Mouse (Mus musculus): ENCODE measurements around the gene Farsa.

Farsa gene

GRCm38 (mm10) chr8:84834866-84835855, 21.6 kb upstream of the Farsa start:
- no peak for DNase-seq (ENCODE audit: low spot score in 2 of 2)

- DNase-seq (ENCODE audit: low spot score in 2 of 2): no peak
These were observed 19.5 kb upstream of the Farsa start for GRCm38 (mm10) chr8:84837149-84837911.

DNA sequence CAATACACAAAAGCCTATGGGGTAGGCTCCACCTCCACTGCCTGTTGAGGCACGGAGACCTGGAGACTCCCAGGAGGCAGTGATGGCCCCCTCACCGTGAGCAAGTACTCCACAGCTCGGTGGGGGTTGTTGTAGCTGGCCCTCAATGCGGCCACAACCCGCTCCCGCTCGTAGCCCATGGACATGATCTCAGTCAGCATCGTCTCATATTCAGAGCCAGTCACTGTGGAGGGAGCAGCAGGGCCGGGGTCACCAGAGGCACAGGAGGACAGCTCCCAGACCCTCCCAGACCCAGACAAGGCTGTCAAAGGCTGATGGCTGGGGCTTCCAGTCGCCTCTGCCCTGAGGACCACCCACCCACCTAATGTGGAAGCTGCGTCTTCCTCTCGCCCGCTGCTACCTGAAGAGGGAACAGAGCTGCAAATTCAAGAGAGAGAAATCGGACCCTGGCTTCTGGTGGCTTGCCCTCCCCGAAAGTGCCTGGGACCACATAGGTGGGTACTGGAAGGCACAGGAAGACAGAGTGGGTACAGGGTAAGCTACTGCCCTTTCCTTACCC, 18.8 kb upstream of the Farsa start:
- DNase-seq (ENCODE audit: low spot score in 2 of 2): no peak

DNA sequence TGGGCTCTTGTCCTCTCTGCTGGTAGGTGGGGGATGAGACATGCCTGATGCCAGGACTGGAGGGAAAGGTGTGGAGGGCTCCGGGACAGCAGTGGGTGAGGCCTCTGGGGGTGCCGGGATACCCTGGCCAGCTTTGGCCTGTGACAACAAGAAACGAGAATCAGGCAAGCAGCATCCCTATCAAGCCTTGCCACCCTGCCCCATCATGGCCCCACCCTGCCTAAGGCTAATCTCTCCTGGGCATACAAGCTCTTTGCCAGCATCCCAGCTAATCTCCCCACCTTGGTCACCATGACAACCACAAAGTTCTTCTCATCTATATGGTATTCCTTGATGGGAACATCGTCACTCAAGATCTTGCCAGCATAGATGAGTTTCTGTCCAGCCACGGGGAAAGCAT, 18.3 kb upstream of the Farsa start:
- no peak for DNase-seq (ENCODE audit: low spot score in 2 of 2)

DNA sequence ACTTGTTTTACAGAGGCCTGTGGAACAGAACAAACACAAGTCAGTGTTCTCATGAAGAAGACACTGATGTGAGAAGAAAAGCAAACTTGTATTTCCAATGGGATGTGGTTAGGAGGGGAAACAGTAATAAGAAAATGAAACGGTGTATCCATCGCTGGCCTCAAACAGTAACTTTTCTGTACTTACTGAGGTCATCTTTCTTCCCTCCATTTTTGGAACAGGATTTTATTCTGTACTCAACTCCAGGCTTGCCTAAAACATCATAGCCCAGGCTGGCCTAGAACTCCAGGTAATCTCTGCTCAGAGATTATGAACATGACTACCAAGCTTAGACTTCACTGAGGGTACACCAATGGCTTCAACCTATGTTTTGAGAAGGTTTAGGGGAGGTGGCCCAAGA, 17.4 kb upstream of the Farsa start:
- DNase-seq (ENCODE audit: low spot score in 2 of 2): no peak

- no peak for DNase-seq (ENCODE audit: low spot score in 2 of 2)
These were observed 16.9 kb upstream of the Farsa start for GRCm38 (mm10) chr8:84839875-84840247.

GRCm38 (mm10) chr8:84840248-84840999, 16.4 kb upstream of the Farsa start, which contains the start of gene Rad23a:
Gene Rad23a (minus strand): TSS chr8:84840665.
- peak; percentile 89 for DNase-seq (ENCODE audit: low spot score in 2 of 2)

DNA sequence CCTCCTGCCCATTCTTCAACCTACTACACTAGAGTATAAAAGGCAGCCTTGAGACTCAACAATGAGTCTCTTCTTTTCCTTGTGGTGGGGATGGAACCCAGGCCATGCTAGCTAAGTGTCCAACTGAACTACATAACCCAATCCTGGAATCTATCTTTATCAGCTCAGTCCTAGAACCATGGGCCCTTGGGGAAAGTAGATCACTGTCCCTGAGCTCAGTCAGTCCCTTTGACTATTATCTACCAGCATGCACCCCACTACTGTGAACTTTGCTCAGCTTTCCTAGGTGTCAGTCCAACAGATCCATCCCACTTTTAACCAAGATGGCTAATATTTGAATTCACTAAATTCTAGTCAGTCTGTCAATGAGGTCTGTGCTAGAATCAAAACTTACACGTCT, 15.3 kb upstream of the Farsa start:
- no peak for DNase-seq (ENCODE audit: low spot score in 2 of 2)

DNA sequence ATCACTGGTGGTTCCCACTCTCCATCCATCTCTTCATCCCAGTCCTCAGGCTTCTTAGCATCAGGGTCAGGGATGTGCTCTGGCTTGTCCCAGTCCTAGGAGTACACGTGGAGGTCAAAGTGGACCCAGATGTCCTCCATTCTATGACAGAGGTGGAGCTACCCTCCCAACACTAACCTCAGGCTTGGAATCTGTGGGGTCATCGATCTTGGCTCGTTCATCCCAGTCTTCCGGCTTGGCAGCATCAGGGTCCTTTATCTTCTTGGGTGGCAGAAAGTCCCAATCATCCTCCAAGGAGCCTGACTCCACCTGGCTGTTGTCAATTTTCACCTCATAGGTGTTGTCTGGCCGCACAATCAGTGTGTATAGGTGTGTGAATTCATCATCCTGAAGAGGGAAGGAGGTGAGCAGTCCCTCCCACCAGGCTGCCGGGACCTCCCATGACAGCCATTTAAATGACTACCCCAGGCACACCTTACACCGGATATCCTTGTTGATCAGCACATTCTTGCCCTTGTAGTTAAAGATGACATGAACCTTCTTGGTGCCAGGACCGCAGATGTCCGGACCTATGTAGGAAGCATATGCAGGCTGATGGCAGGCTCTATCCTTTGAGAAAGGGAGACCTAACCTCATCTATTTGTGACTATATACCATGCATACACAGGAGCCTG, 12.3 kb upstream of the Farsa start:
- DNase-seq (ENCODE audit: low spot score in 2 of 2): no peak

DNA sequence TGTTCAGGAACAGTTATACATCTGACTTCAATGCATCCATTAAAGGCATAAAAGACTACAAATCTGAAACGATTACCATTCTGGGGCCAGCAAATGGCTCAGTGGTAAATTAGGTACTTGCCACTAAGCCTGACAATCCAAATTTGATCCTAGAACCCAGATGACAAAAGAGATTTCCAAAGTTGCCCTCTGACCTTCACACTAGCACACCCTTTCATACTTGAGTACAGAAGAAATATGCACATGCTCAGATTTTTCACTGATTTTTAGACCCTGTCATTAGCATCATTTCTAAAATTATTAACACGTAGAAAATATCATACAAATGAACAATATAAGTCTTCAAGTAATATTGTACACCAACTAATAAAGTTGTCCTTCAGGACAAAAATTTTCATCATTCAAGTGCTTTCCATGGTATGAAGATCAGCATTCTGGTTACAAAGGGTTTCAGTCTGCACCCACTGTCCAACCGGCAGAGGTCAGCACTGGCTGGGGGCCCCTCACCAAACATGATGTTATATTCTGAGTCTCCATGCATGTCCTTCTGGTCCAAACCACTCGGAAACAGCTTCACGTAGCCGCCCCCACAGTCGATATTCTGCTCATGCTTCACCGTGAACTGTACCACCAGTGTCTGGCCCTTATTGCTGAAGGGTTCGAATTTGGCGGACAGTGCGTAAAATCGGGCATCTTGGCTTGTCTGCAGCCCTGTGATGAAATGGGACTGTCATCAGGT, 11.3 kb upstream of the Farsa start:
- DNase-seq (ENCODE audit: low spot score in 2 of 2): no peak

DNA sequence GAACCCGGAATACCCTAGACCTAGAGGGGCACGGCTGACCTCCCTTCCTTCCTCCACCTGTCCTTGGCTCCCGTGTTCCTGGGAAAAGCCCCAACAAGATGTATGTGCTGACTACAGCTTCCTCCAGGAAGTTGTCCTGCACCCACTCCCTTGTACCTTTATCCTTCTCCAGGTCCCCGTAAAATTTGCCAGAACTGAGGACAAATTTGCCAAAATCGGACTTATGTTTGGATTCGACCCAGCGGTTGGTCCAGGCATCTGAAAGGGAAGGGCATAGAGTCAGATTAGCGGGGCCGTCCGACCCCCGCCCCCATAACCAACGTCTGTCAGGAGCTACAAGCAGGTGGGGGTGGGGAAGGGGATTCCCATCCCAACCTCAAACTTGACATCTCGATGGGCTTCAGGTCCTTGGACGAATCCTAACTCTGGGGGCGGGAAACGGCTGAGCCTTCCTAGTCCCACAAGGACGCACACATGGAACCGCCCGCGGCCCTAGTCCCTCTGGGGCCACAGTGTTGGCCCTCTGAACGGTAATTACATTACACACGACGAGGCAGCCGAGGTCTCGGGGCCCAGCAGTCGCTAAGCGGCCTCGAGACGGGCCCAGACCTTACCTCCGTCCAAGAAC, 10.6 kb upstream of the Farsa start:
- DNase-seq (ENCODE audit: low spot score in 2 of 2): no peak

GRCm38 (mm10) chr8:84846722-84847572, 9.8 kb upstream of the Farsa start, which contains the start of gene Calr:
Gene Calr (minus strand): TSS chr8:84846934.
- DNase-seq (ENCODE audit: low spot score in 2 of 2): peak; percentile 100

GRCm38 (mm10) chr8:84847684-84848435, 8.9 kb upstream of the Farsa start:
- DNase-seq (ENCODE audit: low spot score in 2 of 2): no peak

- no peak for DNase-seq (ENCODE audit: low spot score in 2 of 2)
These were observed 355 bp upstream of the Farsa start for GRCm38 (mm10) chr8:84856434-84856833.

DNA sequence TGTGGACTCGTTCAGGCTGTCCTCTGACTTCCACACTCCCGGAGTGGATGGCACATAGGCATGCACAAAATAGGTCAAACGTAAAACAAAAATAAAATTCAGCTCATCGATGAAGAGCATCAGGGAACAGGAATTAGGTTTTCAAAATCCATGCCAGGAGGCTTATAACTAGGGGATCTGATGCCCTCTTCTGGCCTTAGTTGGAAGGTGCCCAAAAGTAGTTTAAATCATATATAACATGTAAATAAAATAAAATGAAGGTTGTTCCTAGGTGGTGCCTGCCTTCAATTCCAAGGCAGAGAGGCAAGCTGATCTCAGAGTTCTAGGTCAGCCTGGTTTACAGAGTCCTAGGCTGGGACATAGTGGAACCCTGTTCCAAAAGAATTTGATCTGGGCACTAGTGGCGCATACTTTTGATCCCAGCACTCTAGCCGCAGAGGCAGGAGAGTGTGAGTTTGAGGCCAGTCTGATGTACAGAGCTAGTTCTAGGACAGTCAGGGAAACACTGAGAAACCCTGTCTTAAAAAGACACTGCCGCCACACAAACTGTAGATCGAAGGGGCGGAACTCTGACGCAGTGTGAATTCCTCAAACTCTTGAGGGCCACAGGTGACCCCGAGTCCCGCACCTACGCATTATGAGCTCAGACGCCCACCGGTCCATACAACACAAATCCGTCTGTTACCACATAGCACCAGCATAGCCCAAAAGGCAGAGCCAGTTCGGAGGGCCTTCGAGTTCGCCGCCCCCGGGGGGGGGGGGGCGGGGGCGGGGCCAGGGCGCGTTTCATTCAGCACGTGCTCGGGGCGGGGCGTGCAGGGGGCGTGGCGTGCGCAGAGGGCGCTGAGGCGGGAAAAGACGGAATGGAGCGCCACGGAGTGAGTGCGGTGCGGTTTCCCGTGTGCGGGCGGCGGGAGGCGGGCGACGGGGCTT, 14.9 kb downstream of the Farsa start, which contains the start of gene Syce2:
Gene Syce2 (plus strand): TSS at position 736 of the 933 bp plus-strand sequence.
- peak in 1 of 2 experiments; percentile 61 for DNase-seq (ENCODE audit: low spot score in 2 of 2)

DNA sequence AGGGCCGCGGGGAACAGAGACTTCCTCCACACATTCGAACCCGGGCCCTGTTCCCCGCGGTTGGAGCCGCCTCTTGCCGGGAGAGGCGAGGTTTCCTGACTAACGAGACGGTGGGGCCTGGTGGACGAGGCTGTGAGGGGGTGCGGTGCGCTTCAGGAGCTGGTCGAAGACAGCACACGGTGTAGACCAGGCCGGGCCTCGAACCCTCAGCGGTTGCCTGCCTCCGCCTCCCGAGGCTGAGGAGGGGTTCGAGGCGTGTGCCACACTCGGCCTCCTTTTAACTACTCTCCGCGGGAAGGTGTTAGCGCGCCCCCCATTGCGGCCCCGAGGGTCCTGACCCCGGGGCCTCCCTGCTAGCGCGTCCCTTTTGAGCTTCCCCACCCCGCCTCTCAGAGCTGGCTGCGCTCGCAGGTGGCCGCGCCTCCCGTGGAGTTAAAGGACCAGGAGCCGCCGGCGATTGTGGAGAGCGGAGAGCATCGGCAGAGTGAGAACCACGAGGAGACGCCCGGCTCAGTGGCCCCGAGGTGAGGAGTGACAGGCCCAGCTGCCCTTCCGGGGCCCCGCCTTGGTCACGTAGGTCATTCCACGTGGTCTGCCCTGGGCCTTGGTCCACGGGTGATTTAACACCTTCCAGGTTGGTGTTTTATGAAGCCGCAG, 15.6 kb downstream of the Farsa start:
- DNase-seq (ENCODE audit: low spot score in 2 of 2): no peak
